Mouse (Mus musculus) gastrocnemius, postnatal 14 days (tissue): ENCODE measurements around the gene Kif23. TPM values are rescaled to one million over a fixed set of nuclear protein-coding genes. Genes with fewer than 3 reads are reported as not detected.

Source experiments
- DNase-seq: peaks from one replicate; pipeline ENCODE4 v3.0.0; 2021; ENCODE audit warnings: mixed read lengths
- intact Hi-C: fragments of 180-260 bp; cut with DNase I; formaldehyde crosslinking; loops from one replicate; pipeline ENCODE4 v1.15.1; 2025; ENCODE audit warnings: low total_unique reads
- total RNA-seq, 2 experiments: library from RNA; stranded (reverse); gene quantifications; 2 replicates each; pipeline ENCODE4 v1.2.3; 2021

Gene Kif23
- total RNA-seq, 2 experiments from 2014 or later: 7.4 to 8.7 TPM

DNA sequence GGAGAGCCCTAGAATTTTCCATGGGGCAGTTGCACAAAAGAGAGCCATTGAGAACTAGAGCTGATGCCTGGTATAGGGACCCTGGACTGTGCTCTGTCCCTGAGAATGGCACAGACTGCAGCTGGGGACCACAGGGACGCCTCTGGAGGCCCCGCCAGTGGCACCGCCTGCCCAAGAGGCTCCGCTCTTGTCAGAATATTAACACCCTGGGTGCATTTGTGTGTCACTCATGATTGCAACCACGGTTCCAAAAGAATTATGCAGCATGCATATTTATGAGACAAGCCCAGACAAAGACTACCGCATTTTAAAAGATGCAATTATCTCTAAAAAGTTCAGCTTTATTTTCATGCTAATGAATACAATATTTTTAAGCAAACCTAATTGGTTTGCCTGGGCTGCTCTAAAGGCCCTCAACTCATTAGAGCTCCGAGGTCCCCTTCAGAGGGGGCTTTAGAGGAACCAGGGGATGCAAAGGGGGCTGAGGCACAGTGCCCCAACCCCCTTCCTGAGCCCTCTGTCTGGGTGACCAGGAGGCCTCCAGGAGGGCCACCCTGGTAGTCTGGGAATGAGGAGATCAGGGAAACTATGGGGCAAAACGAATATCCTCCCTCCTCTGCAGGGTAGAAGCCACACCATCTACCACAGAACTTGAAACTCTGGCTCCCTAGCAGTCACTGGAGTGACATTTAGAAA is 74.2 kb downstream of the Kif23 start:
- no peak for DNase-seq
- intact Hi-C loops: no loop called here

DNA sequence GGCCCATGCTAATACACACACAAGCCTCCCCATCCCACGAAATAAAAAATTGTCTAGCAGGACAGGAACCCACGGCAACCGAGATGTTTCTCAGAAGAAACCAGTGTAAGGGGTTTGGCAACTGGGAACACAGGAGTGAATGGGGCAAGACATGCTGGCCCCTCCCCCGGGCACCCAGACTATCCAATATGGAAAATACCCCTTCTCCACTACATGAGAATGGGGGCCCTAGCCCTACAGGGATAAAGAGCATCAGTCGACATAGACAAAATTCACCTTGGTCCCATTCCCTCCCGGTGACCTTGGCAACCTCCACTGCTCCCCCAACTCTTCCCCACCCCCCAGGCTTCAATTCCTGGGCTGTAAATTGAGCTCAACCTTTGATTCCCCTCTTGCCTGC is 74.7 kb downstream of the Kif23 start:
- intact Hi-C loops: no loop called here

DNA sequence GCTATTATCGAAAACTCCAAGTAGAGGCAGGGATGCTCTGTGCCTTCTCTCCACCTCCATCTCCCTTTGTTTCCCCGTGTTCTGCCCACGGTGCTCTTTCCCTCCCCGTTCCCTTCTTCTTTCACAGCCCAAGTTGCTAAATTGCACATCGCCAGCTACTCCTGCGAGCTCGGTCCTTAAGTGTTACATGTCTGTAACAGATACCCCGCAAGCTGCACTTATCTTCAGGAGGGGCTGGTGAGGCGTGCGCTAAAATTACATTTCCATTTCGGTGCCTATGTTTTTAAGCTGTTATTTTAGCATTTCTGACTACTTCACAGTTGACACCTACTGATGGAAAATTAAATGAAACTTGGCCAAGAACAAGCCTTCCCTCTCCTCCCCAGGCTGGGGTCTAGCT is 78.9 kb downstream of the Kif23 start:
- DNase-seq: no peak
- intact Hi-C loops: no loop called here

More for the DNA sequence above, 74.7 kb downstream of the Kif23 start:
- no peak for DNase-seq

Other genes with a start within 250 kb of the Kif23 start
- gene Rplp1, start 32.2 kb downstream of the Kif23 start, total RNA-seq: 1,000 to 10,000 TPM; 1,466 to 1,621 TPM
- gene Paqr5, start 80.1 kb upstream of the Kif23 start, total RNA-seq: under 1 TPM in 1 of 2 experiments, not detected in 1; 0.12 TPM
- gene Glce, start 175.9 kb upstream of the Kif23 start, total RNA-seq: 10 to 100 TPM; 12.8 to 13.2 TPM